Mouse (Mus musculus) adrenal gland, postnatal 14 days (tissue): ENCODE data around the gene Bpifa6. TPM values are rescaled to one million over a fixed set of nuclear protein-coding genes. Genes with fewer than 3 reads are reported as not detected.

Experiments
- DNase-seq: peaks from one replicate; pipeline ENCODE4 v3.0.0; 2021; ENCODE audit warnings: mixed read lengths
- total RNA-seq: library from RNA; stranded (reverse); gene quantifications from 2 replicates; pipeline ENCODE4 v1.2.3, GENCODE M21; 2021

Gene Bpifa6
- total RNA-seq, 1 experiment from 2014 or later: not detected

DNA sequence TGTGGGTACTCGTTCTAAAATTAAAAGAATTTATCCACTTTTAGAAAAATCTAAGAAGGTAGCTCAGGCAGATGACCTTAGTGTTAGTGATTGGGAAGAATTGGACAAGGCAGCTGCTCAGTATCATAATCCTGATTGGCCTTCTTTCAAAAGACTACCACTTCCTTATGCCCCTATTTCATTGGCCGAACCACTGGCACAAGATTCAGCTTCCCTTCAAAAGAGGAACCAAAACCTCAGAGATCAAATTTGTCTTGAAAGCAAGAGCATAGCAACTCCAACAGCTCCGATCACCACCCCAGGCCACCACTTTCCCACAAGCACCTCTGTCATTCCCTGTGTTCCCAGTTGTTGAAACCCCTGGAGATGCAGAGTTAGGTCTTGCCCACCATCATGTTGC lies 70.0 kb downstream of the Bpifa6 start:
- DNase-seq: no peak

Other genes starting within 250 kb of the Bpifa6 start
- 99.4 and 105 TPM in 2 replicates for gene Mapre1, start 233.7 kb upstream of the Bpifa6 start, total RNA-seq
- gene Efcab8, start 195.0 kb upstream of the Bpifa6 start, total RNA-seq: not detected in 2 replicates
- not detected in 2 replicates for gene Sun5, start 103.9 kb upstream of the Bpifa6 start, total RNA-seq
- gene Bpifb2, start 99.9 kb upstream of the Bpifa6 start, total RNA-seq: not detected in 2 replicates
- 2.2 and 2.8 TPM in 2 replicates for gene Bpifb6, start 74.6 kb upstream of the Bpifa6 start, total RNA-seq
- gene Bpifb3, start 56.7 kb upstream of the Bpifa6 start, total RNA-seq: not detected in 2 replicates
- gene Bpifb4, start 36.7 kb upstream of the Bpifa6 start, total RNA-seq: not detected in 2 replicates
- gene Bpifa2, start 33.3 kb downstream of the Bpifa6 start, total RNA-seq: 0.41 and 0.70 TPM in 2 replicates
- gene Bpifa3, start 155.4 kb downstream of the Bpifa6 start, total RNA-seq: not detected in 2 replicates
- gene Bpifa1, start 167.9 kb downstream of the Bpifa6 start, total RNA-seq: not detected in 2 replicates
- gene Bpifa5, start 187.7 kb downstream of the Bpifa6 start, total RNA-seq: not detected in 2 replicates
- not detected in 2 replicates for gene Bpifb1, start 215.9 kb downstream of the Bpifa6 start, total RNA-seq
- gene Bpifb5, start 248.8 kb downstream of the Bpifa6 start, total RNA-seq: 0.45 TPM in 1 of 2 replicates, not detected in the other